Mouse (Mus musculus) intestine, embryonic 16.5 days (tissue): ENCODE data around the gene Lin28b. TPM values are rescaled to one million over a fixed set of nuclear protein-coding genes. Genes with fewer than 3 reads are reported as not detected.
A peak's percentile ranks its signal among the peaks of the same experiment; 100 is the strongest.

ENCODE experiments used
- ATAC-seq: fragments of 200-750 bp; cut with Nextera tagmentation; 2 replicates; pipeline ENCODE4 v1.8.0; 2017; ENCODE audit warnings: moderate TSS enrichment, moderate library complexity
- H3K27ac ChIP-seq: fragments of 300-500 bp; sonication (generic); 2 replicates; pipeline ENCODE4 v1.5.1; 2014; ENCODE audit warnings: mild to moderate bottlenecking, low read length
- H3K27me3 ChIP-seq: fragments of 300-500 bp; sonication (generic); replicated peaks from 2 replicates; pipeline ENCODE4 v1.6.1; 2014; ENCODE audit warnings: low read length, control low read depth, mixed read lengths; ENCODE audit not compliant: control insufficient read depth, insufficient read depth
- H3K36me3 ChIP-seq: fragments of 300-500 bp; sonication (generic); 2 replicates; pipeline ENCODE4 v1.6.1; 2014; ENCODE audit warnings: low read length, control low read depth; ENCODE audit not compliant: control insufficient read depth, insufficient read depth
- H3K4me1 ChIP-seq: fragments of 300-500 bp; sonication (generic); 2 replicates; pipeline ENCODE4 v1.6.1; 2014; ENCODE audit warnings: low read length, control low read depth, mixed read lengths; ENCODE audit not compliant: control insufficient read depth, insufficient read depth
- H3K4me2 ChIP-seq: fragments of 300-500 bp; sonication (generic); 2 replicates; pipeline ENCODE4 v1.6.1; 2014; ENCODE audit warnings: low read depth, low read length, control low read depth
- H3K4me3 ChIP-seq: fragments of 300-500 bp; sonication (generic); 2 replicates; pipeline ENCODE4 v1.5.1; 2014; ENCODE audit warnings: mild to moderate bottlenecking, low read length
- H3K9ac ChIP-seq: fragments of 300-500 bp; sonication (generic); 2 replicates; pipeline ENCODE4 v1.6.1; 2014; ENCODE audit warnings: low read depth, low read length
- H3K9me3 ChIP-seq: fragments of 300-500 bp; sonication (generic); 2 replicates; pipeline ENCODE4 v1.6.1; 2016; ENCODE audit warnings: low read length, control low read depth; ENCODE audit not compliant: control insufficient read depth
- WGBS: fragments of 180-500 bp; shearing (Covaris S2); extraction: QIAGEN DNeasy Blood & Tissue Kit; methylation state at CpG from one replicate; pipeline ENCODE4 v1.1.7; 2014; 5-methylcytosine and 5-hydroxymethylcytosine counted together
- polyA plus RNA-seq: library from polyadenylated mRNA; unstranded; fragments of >200 nt; fragmentation: Nextera tagmentation; extraction: Ambion mirVana; gene quantifications from 2 replicates; pipeline ENCODE4 v1.2.1, GENCODE M21; 2015

Gene Lin28b
- polyA plus RNA-seq, result 0.53 and 0.98 TPM in 2 replicates

DNA sequence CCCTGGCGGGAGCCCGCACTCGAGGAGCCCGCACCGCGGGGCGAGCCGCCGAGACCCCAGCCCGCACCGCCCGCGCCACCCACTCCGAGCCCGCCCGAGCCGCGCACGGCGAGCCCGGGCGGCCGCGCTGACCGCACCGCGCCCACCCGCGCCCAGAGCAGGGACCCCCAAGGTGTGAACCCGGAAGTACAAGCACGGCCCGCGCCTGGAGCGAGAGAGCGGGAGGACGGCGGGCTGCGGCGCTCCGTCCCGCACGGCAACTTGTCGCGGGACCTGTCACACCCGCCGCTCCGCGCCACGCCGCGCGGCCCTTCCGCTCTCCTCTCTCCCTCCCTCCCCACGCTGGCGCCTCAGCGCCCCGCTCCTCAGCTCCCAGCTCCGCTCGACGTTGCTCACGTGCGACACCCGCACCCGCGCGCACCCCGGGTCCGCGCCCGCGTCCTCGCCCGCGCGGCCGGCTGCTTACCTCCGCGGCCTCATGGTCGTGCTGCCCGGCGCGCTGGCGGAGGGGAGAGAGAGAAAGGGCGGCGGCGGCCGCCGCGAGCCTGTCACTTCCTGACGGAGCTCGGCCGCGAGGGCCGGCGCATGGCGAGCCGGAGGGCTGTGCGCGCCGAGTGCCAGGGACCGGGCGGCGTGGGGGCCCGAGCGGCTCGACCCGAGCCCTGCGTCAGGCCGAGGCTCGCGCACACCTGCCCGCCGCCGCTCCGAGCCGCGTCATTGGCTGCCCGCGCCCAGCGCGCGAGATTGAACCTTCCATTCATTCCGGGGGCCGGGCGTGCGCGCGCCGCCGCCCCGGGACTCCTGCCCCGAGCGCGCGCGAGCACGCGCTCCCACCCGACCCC lies at the start of gene Lin28b:
Gene Lin28b, minus strand, starts transcription at position 635 of the 842 bp plus-strand sequence.
- Histone ChIP-seq H3K9me3 (no peaks in the 10 kb centered on the region), H3K27me3 (peaks cover 20% of the 10 kb centered on the region), H3K4me1 (peaks cover 7% of the 10 kb centered on the region), H3K4me2 (peak within 1 kb of the TSS; percentile 100), H3K9ac (peak within 1 kb of the TSS; percentile 57), H3K36me3 (no peaks in the 10 kb centered on the region), H3K4me3 (peak within 1 kb of the TSS; percentile 67), H3K27ac (no peak within 1 kb of the TSS)
- 0% methylated on average over 91 of the region's 139 CpGs for WGBS
- peak; percentile 96 for ATAC-seq

DNA sequence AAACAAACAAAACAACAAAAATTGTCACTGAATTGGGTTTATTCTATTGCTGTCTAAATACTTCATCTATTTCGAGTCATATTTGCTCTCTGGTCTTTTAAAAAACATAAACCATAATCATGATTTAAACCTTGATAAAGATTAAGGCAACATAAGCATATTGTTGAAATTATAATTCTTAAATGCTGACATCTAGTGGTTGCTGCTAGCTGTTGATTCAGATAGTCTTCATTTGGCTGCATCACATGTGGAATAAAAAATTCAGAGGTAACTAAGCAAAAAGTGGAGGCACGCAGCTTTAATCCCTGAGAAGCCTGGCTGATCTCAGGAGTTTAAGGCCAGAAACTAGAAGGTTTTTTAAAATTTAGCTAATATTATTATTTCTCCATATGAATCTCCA lies 25.6 kb upstream of the Lin28b start:
- Histone ChIP-seq H3K27me3 (no peaks in the 10 kb centered on the region), H3K36me3 (no peaks in the 10 kb centered on the region), H3K4me1 (no peaks in the 10 kb centered on the region), H3K9ac (no peak overlapping the region), H3K27ac (no peak overlapping the region), H3K4me2 (no peak overlapping the region), H3K9me3 (no peaks in the 10 kb centered on the region), H3K4me3 (no peak overlapping the region)
- no peak for ATAC-seq
- 56% methylated on average over 2 of the region's 2 CpGs for WGBS

DNA sequence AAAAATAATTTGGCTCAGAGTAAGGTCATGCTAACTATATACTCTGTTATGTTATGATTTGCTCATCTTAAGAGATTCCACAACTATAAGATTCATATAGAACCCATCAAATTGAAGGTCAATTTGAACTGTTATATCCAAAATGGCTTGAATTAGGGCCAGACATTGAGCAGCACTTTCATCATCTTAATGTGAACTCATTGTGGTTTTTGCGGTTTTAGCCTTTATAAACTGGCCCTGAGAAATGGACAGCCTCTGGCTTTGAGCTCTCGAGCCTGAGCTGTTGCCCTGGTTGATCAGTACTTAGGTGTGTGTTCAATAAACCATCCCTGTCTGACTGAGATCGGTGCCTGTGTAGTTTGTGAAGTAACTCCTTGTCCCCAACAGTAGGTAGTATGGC lies 24.5 kb upstream of the Lin28b start:
- no peak overlapping the region for H3K4me3 ChIP-seq
- no peak overlapping the region for H3K27ac ChIP-seq
- WGBS, result 79% methylated on average over 3 of the region's 3 CpGs
- no peak for ATAC-seq
- no peak overlapping the region for H3K9ac ChIP-seq
- no peak overlapping the region for H3K4me2 ChIP-seq
- H3K4me1 ChIP-seq, result no peaks in the 10 kb centered on the region
- H3K9me3 ChIP-seq, result no peaks in the 10 kb centered on the region
- H3K27me3 ChIP-seq, result no peaks in the 10 kb centered on the region
- no peaks in the 10 kb centered on the region for H3K36me3 ChIP-seq

DNA sequence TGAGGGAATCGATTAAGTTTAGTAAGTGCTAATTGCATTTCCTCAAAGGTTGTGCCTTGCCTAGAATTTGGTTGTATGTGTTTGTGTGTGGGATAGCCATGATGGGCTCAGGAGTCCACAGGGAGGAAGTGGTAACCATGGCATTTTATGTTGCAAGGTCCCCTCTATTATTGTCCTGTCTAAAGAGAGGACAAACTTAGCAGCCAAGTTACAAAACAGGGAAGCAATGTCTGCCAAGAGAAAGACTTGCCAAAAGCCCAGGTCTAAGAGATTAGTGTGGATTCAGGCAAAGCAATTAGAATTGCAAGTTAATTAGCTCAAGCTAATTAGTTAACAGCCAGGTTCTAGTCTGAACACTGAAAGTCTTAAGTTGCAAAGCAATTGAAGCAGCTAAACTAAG lies 14.1 kb upstream of the Lin28b start:
- no peak overlapping the region for H3K4me2 ChIP-seq
- WGBS, result 85% methylated on average over 1 of the region's 1 CpGs

DNA sequence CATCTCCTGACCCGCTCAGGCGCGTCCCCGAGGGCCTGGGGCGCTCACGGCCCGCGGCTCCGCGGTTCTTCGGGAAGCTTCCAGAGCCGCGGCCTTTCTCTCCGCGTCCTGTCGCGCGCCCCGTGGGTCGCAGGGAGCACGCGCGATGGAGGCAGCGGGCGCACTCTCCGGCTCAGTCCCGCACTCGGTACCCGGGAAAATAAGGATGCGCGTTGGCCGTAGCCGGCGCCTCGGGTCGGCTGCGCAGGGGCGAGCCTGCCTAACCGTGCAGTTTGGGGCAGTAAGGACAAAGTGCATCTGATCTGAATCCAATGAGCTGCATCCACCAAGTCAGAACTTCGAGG lies 380 bp upstream of the Lin28b start:
- WGBS, result under 1% methylated on average over 40 of the region's 40 CpGs
- Histone ChIP-seq H3K4me3 (peak overlapping the region; percentile 67), H3K27me3 (peaks cover 20% of the 10 kb centered on the region), H3K9ac (peak overlapping the region; percentile 57), H3K9me3 (no peaks in the 10 kb centered on the region), H3K36me3 (no peaks in the 10 kb centered on the region), H3K4me1 (peaks cover 7% of the 10 kb centered on the region), H3K27ac (no peak overlapping the region), H3K4me2 (peak overlapping the region; percentile 100)
- peak; percentile 50; the same call in 1 of the 2 replicates for ATAC-seq

More for the DNA sequence above, 14.1 kb upstream of the Lin28b start:
- Histone ChIP-seq H3K36me3 (no peaks in the 10 kb centered on the region), H3K27me3 (no peaks in the 10 kb centered on the region), H3K27ac (no peak overlapping the region), H3K9ac (no peak overlapping the region), H3K9me3 (no peaks in the 10 kb centered on the region), H3K4me1 (no peaks in the 10 kb centered on the region), H3K4me3 (no peak overlapping the region)
- no peak for ATAC-seq

DNA sequence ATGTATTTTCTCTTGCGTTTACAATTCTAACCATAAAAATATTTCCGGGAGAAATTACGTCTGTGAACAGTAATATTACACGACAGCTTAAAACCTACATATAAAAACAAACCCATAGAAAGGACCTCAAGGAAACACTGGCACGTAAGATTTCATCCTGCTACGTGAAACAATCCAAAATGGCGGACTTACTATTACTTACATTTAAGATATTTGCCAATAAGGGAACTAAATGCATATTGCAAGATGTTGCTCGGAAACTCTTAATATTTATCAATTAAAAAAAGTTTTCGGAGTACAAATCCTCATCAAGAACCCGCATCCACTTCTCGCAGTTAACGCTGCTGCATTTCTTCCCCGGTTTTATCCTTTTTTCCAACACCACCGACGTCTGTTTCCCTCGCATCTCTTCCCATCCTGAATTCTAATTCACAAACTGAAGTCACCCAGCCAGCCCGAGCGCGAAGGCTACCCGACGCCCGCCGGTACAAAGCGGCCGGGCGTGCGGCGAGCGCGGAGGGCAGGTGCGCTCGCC lies 902 bp downstream of the Lin28b start:
- Histone ChIP-seq H3K4me1 (peaks cover 7% of the 10 kb centered on the region), H3K27me3 (peaks cover 20% of the 10 kb centered on the region), H3K36me3 (no peaks in the 10 kb centered on the region), H3K9me3 (no peaks in the 10 kb centered on the region), H3K4me3 (peak overlapping the region; percentile 67), H3K4me2 (peak overlapping the region; percentile 100), H3K27ac (no peak overlapping the region), H3K9ac (peak overlapping the region; percentile 57; the same call in 1 of the 2 replicates)
- WGBS, result 2% methylated on average over 32 of the region's 32 CpGs
- no peak for ATAC-seq

DNA sequence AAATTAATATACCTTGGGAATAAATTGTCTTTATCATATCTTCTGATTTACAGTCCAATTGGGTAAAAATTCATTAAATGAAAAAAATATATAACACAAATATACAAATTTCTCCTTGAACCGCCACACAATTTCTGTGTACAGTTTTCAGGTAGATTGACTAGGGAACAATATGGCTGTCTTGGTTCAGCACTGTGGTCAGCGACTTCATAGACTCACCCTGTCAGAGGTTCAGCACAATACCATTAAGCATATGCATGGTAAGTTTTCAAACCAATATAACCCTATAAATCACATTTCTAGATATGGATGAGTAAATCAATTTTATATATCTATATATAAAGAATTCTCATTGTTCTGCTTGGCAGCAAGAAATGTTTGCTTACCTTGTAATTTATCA lies 3.0 kb downstream of the Lin28b start:
- ATAC-seq, result no peak
- H3K27ac ChIP-seq, result no peak overlapping the region
- WGBS, result 54% methylated on average over 2 of the region's 2 CpGs
- peaks cover 20% of the 10 kb centered on the region for H3K27me3 ChIP-seq
- no peak overlapping the region for H3K4me3 ChIP-seq
- H3K36me3 ChIP-seq, result no peaks in the 10 kb centered on the region
- H3K9ac ChIP-seq, result no peak overlapping the region
- no peak overlapping the region for H3K4me2 ChIP-seq
- H3K9me3 ChIP-seq, result no peaks in the 10 kb centered on the region
- peaks cover 7% of the 10 kb centered on the region for H3K4me1 ChIP-seq

- 0 out of 2 replicates have a peak, but pooled peaks cover 5% of the 10 kb centered on the region for H3K4me1 ChIP-seq
- H3K36me3 ChIP-seq, result no peaks in the 10 kb centered on the region
- no peak overlapping the region for H3K27ac ChIP-seq
- H3K4me2 ChIP-seq, result peak overlapping the region; percentile 40
- H3K27me3 ChIP-seq, result peaks cover 17% of the 10 kb centered on the region; the same call in 1 of the 2 replicates
- H3K9me3 ChIP-seq, result no peaks in the 10 kb centered on the region
- no peak overlapping the region for H3K9ac ChIP-seq
- peak overlapping the region; percentile 25; the same call in 1 of the 2 replicates for H3K4me3 ChIP-seq
- ATAC-seq, result no peak
- 1% methylated on average over 21 of the region's 21 CpGs for WGBS
These were observed 12.4 kb downstream of the Lin28b start for GRCm38 (mm10) chr10:45473663-45474333.

- Histone ChIP-seq H3K27ac (no peak overlapping the region), H3K4me3 (no peak overlapping the region), H3K36me3 (no peaks in the 10 kb centered on the region), H3K9ac (no peak overlapping the region), H3K4me1 (0 out of 2 replicates have a peak, but pooled peaks cover 5% of the 10 kb centered on the region), H3K9me3 (no peaks in the 10 kb centered on the region), H3K27me3 (peaks cover 17% of the 10 kb centered on the region; the same call in 1 of the 2 replicates), H3K4me2 (no peak overlapping the region)
- 12% methylated on average over 5 of the region's 5 CpGs for WGBS
- ATAC-seq, result no peak
These were observed 13.1 kb downstream of the Lin28b start for GRCm38 (mm10) chr10:45473143-45473484.
